Mouse (Mus musculus): Measurements from ENCODE around the gene Gpr37l1.
"Not testable (repeated sequence)": the region's sequence is repeated elsewhere in the genome, so short reads cannot be mapped to it uniquely, and the experiment has no call there.

The Gpr37l1 gene

DNA sequence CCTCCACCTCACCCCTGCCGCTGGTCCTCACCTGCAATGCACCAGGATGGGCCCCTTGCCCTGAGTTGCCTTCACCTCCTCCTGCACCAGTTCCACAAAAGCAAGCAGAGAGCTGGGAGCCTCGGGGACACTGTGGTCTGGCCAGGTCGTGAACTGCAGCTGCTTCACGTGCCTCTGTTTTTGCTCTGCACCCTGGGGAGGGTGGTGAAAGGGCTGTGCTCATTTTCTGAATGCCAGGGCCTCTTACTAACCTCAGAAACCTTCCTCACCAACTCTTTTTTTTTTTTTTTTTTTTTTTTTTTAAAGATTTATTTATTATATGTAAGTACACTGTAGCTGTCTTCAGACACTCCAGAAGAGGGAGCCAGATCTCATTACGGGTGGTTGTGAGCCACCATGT is 56.2 kb downstream of the Gpr37l1 start:
- DNase-seq, result not testable (repeated sequence)

Measured in heart, adult 11 months (tissue).